Mouse (Mus musculus) thymus, postnatal 0 days (tissue): Measurements from ENCODE around the gene Krt1. TPM values are rescaled to one million over a fixed set of nuclear protein-coding genes. Genes with fewer than 3 reads are reported as not detected.

ENCODE experiments used
- DNase-seq: peaks from one replicate; pipeline ENCODE4 v3.0.0-alpha.2; 2015; ENCODE audit warnings: low spot score
- microRNA-seq: library from miRNA; unstranded; fragments of <30 nt; microRNA quantifications from one replicate; pipeline ENCODE4, GENCODE M21; 2016; ENCODE audit warnings: borderline number of aligned reads
- polyA plus RNA-seq: library from polyadenylated mRNA; unstranded; fragments of >200 nt; fragmentation: Nextera tagmentation; extraction: Ambion mirVana; gene quantifications from 2 replicates; pipeline ENCODE4 v1.2.1, GENCODE M21; 2015

Gene Krt1
- polyA plus RNA-seq, 1 experiment from 2014 or later: 0.65 TPM

GRCm38 (mm10) chr15:101817875-101818274 is 32.7 kb downstream of the Krt1 start, which contains the start of gene Krt2:
Gene Krt2 (minus strand): TSS chr15:101818169.
- no peak for DNase-seq

GRCm38 (mm10) chr15:101803052-101803822 is 47.4 kb downstream of the Krt1 start:
- DNase-seq: no peak

- no peak for DNase-seq
Measured at GRCm38 (mm10) chr15:101802296-101802835, 48.2 kb downstream of the Krt1 start, which contains the start of gene Krt73. Gene Krt73 (minus strand): TSS chr15:101802346.

Small RNA genes within 50 kb of the gene (microRNA-seq; reads per million reads assigned to microRNA genes)
- gene Gm44356: not detected

Other genes starting within 250 kb of the Krt1 start
- not detected in 2 replicates for gene Gm5414, start 222.6 kb downstream of the Krt1 start, polyA plus RNA-seq
- gene Gm5478, start 203.4 kb downstream of the Krt1 start, polyA plus RNA-seq: not detected in 2 replicates
- gene Krt6b, start 170.5 kb downstream of the Krt1 start, polyA plus RNA-seq: 0.80 and 0.94 TPM in 2 replicates
- 3.4 and 7.7 TPM in 2 replicates for gene Krt6a, start 156.5 kb downstream of the Krt1 start, polyA plus RNA-seq
- gene Krt5, start 137.9 kb downstream of the Krt1 start, polyA plus RNA-seq: 110 and 117 TPM in 2 replicates
- gene Krt71, start 107.7 kb downstream of the Krt1 start, polyA plus RNA-seq: 1.5 and 1.7 TPM in 2 replicates
- gene Krt72, start 64.3 kb downstream of the Krt1 start, polyA plus RNA-seq: 0.50 and 0.61 TPM in 2 replicates
- 0.42 and 0.60 TPM in 2 replicates for gene Krt73, start 48.4 kb downstream of the Krt1 start, polyA plus RNA-seq
- gene Krt2, start 32.6 kb downstream of the Krt1 start, polyA plus RNA-seq: 0.12 and 0.21 TPM in 2 replicates
- gene Krt77, start 18.9 kb upstream of the Krt1 start, polyA plus RNA-seq: 0.63 and 0.78 TPM in 2 replicates
- gene Krt76, start 42.1 kb upstream of the Krt1 start, polyA plus RNA-seq: 0.51 and 0.74 TPM in 2 replicates
- 1.2 and 43.4 TPM in 2 replicates for gene Krt4, start 73.9 kb upstream of the Krt1 start, polyA plus RNA-seq
- gene Krt79, start 89.5 kb upstream of the Krt1 start, polyA plus RNA-seq: 0.71 and 0.74 TPM in 2 replicates
- gene Krt78, start 103.5 kb upstream of the Krt1 start, polyA plus RNA-seq: 0.43 and 0.50 TPM in 2 replicates
- 1,106 and 1,123 TPM in 2 replicates for gene Krt8, start 153.7 kb upstream of the Krt1 start, polyA plus RNA-seq
- gene Krt18, start 177.4 kb upstream of the Krt1 start, polyA plus RNA-seq: 1,281 and 1,324 TPM in 2 replicates
- 93.3 and 103 TPM in 2 replicates for gene Eif4b, start 223.0 kb upstream of the Krt1 start, polyA plus RNA-seq
- 4.4 and 5.2 TPM in 2 replicates for gene Tns2, start 249.6 kb upstream of the Krt1 start, polyA plus RNA-seq